Mouse (Mus musculus): Measurements from ENCODE around the gene Bend5.

DNA sequence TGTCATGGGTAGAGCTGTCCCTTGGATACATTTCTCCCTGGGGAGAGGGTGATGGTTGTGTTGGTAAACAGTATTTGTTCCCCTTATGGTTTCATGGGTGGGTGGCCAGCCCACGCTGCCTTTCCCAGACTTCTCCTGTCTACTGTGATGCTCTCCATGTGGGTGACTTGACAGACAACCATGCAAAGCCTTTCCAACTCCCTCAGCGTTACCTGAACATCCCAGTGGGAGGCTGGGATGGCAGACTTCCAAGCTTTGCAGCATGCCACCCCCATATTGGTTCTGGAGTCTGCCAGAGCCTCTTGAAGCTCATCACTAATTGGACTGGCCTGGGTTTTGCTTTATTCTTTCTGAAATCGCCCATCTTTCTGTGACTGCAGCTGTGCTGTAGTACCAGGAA is 83.9 kb downstream of the Bend5 start:
- no peak for TF ChIP-seq GATA1 (IDR thresholded peaks at IDR 0.05; ENCODE audit: borderline replicate concordance, low read length)
- no peak for TF ChIP-seq FLI1 (IDR thresholded peaks at IDR 0.05; ENCODE audit: low read length)
